Mouse (Mus musculus): Measurements from ENCODE around the gene Apoc1. TPM values are rescaled to one million over a fixed set of nuclear protein-coding genes. Genes with fewer than 3 reads are reported as not detected.

The Apoc1 gene
- polyA plus RNA-seq, 1 experiment from 2014 or later = 1.2 TPM

DNA sequence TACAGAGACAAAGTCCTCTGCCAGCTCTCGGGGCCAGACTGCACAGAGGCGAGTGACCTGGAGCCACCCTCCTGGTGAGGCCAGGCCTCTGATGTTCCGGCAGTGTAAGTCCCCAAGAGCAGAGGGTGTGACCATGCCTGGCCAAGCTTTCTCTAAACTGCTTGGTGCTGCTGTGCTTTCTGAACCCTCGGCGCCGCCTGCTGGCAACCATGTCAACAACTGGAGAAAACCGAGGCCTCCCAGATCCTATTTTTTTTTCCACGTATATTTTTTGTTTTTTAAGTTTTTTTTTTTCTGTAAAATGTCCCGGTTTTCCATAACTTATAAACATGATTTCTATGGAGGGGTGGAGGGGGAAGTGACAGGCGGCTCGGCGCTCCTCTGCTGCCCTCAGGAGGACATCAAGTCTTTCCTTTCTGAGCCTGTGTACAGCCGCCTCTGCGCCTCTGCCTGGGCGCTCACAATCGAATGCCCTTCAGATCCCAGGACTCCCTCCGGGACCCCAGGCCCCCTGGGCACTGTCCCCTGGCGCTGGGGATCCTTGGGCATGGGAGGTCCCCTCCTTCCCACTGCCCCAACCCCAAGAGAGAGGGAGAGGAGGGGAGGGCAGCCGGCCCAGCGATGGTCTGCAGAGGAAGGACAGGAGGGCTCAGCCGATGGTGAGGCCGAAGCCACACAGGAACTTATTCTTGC lies 8.8 kb upstream of the Apoc1 start:
- H3K27me3 ChIP-seq = no peaks in the 10 kb centered on the region
- no peak overlapping the region for H3K4me3 ChIP-seq
- H3K4me2 ChIP-seq (replicated peaks) = no peak overlapping the region
- H3K9ac ChIP-seq (replicated peaks) = no peak overlapping the region
- H3K36me3 ChIP-seq = peaks cover 17% of the 10 kb centered on the region; the same call in 1 of the 2 replicates
- 30% methylated on average over 22 of the region's 22 CpGs for WGBS
- peak; percentile 57; the same call in 1 of the 2 replicates for ATAC-seq (replicated peaks)
- no peaks in the 10 kb centered on the region for H3K9me3 ChIP-seq
- no peak overlapping the region for H3K27ac ChIP-seq (replicated peaks)
- H3K4me1 ChIP-seq = peaks cover 16% of the 10 kb centered on the region

- no peak overlapping the region for H3K27ac ChIP-seq (replicated peaks)
- no peaks in the 10 kb centered on the region for H3K9me3 ChIP-seq
- H3K4me1 ChIP-seq = peaks cover 16% of the 10 kb centered on the region
- H3K4me2 ChIP-seq (replicated peaks) = no peak overlapping the region
- no peak for ATAC-seq (replicated peaks)
- no peaks in the 10 kb centered on the region for H3K27me3 ChIP-seq
- WGBS = 66% methylated on average over 12 of the region's 12 CpGs
- H3K36me3 ChIP-seq = peaks cover 16% of the 10 kb centered on the region; the same call in 1 of the 2 replicates
- no peak overlapping the region for H3K4me3 ChIP-seq
- no peak overlapping the region for H3K9ac ChIP-seq (replicated peaks)
These were observed 8.0 kb upstream of the Apoc1 start for GRCm38 (mm10) chr7:19700299-19701068.

- ATAC-seq (replicated peaks) = no peak
- H3K27ac ChIP-seq (replicated peaks) = 0 out of 2 replicates have a peak overlapping the region, but pooled peaks have one; percentile 21
- H3K4me3 ChIP-seq = no peak overlapping the region
- H3K9ac ChIP-seq (replicated peaks) = no peak overlapping the region
- H3K9me3 ChIP-seq = no peaks in the 10 kb centered on the region
- no peaks in the 10 kb centered on the region for H3K27me3 ChIP-seq
- H3K4me1 ChIP-seq = peaks cover 16% of the 10 kb centered on the region
- no peak overlapping the region for H3K4me2 ChIP-seq (replicated peaks)
- H3K36me3 ChIP-seq = peaks cover 13% of the 10 kb centered on the region; the same call in 1 of the 2 replicates
- WGBS = 82% methylated on average over 4 of the region's 4 CpGs
These were observed 7.3 kb upstream of the Apoc1 start for GRCm38 (mm10) chr7:19699827-19700148.

DNA sequence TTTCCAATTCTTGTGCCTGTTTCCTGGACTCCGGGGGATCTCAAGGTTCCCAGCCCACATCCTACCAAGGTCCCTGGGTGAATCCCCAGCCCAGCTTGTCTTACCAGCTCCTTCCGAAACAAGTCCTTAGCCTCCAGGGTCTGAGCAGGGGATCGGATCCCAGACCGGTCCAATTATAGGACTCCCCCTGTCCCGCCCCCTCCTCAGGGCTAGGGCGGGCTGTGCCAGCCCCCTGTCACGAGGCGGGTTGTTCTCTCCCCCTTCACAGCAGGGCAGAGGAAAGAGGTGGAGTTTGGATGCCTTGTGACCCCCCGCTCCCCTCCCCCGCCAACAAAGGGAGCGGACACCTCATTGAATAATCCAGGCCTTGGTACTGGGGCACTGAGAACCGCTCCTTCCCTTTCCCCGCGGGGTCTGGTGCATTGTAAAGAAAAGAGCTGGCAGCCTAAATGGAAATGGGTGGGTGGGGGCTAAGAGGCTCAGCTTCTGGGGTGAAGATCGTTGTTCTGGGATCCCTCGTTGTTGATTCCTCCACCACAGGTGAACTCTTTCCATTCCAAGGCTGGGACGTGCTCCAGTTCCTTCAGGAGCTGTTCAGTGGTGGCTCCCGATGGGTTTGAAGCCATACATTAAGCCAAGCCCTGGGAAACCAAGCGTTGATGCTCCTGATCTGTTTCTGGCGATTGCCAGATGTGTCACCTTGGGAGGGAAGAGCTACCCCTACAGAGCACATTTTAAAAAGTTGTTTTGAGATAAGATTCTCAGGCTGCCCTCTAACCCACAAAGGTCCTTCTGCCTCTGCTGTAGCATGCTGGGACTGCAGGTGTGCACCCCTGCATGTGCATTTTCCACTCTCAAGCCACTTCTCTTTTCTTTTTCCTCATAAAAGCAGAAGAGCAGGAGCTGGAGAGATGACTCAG lies 6.7 kb upstream of the Apoc1 start, which contains the start of gene Apoe:
Apoe (minus strand) TSS at position 282 of the 920 bp plus-strand sequence.
- peak; percentile 51 for ATAC-seq (replicated peaks)
- H3K9me3 ChIP-seq = no peaks in the 10 kb centered on the region
- H3K4me1 ChIP-seq = peaks cover 16% of the 10 kb centered on the region
- no peaks in the 10 kb centered on the region for H3K27me3 ChIP-seq
- peak within 1 kb of the TSS; percentile 39 for H3K4me3 ChIP-seq
- WGBS = 2% methylated on average over 20 of the region's 20 CpGs
- peaks cover 11% of the 10 kb centered on the region; the same call in 1 of the 2 replicates for H3K36me3 ChIP-seq
- H3K9ac ChIP-seq (replicated peaks) = peak within 1 kb of the TSS; percentile 56
- peak within 1 kb of the TSS; percentile 21 for H3K27ac ChIP-seq (replicated peaks)
- H3K4me2 ChIP-seq (replicated peaks) = peak within 1 kb of the TSS; percentile 58

DNA sequence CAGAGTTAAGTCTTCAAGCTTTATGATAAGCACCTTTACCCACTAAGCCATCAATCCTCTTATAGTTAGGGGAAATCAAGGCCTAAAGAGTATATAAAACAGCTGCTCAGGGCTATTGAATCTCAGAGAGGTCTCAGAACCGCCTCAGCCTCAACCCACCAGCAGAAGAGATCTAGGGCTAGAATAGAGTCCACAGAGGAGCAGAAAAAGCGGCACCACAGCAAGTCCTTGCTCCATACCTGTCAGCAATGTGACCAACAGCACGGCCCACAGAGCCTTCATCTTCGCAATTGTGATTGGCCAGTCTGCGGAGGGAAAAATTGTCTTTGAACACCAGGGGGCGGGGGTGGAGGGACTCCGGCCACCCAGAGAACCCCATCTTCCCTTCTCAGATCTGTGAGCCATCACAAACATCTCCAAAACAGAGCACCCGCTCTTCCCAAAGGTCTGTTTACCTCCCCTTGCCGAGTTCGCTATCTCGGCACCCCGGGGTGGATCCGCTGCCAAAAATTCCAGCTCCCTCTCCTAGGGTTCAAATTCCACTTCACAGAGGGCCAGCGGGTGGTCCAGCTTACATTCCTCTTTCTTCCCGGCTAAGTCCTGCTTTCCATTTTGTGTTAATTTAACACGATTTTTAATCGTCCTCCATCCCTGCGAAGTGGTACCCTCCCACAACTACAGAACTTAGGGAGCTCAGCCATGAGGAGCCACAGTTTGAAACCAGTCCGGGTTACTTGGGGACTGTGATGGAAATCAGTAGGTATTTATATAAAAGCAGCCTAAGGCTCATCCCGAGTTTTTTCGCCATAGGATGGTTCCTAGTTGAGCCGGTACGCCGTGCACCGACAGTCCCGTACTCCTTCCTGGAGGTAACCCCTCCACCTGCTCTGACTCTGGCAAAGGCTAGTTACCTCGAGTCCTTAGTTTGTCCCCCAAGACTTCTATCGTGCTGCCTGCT lies 5.8 kb upstream of the Apoc1 start:
- H3K36me3 ChIP-seq = peaks cover 11% of the 10 kb centered on the region; the same call in 1 of the 2 replicates
- H3K9me3 ChIP-seq = no peaks in the 10 kb centered on the region
- ATAC-seq (replicated peaks) = no peak
- H3K4me1 ChIP-seq = peaks cover 16% of the 10 kb centered on the region
- H3K27ac ChIP-seq (replicated peaks) = peak overlapping the region; percentile 21
- peak overlapping the region; percentile 58 for H3K4me2 ChIP-seq (replicated peaks)
- WGBS = 3% methylated on average over 28 of the region's 28 CpGs
- H3K4me3 ChIP-seq = peak overlapping the region; percentile 39
- H3K27me3 ChIP-seq = no peaks in the 10 kb centered on the region
- peak overlapping the region; percentile 56 for H3K9ac ChIP-seq (replicated peaks)

DNA sequence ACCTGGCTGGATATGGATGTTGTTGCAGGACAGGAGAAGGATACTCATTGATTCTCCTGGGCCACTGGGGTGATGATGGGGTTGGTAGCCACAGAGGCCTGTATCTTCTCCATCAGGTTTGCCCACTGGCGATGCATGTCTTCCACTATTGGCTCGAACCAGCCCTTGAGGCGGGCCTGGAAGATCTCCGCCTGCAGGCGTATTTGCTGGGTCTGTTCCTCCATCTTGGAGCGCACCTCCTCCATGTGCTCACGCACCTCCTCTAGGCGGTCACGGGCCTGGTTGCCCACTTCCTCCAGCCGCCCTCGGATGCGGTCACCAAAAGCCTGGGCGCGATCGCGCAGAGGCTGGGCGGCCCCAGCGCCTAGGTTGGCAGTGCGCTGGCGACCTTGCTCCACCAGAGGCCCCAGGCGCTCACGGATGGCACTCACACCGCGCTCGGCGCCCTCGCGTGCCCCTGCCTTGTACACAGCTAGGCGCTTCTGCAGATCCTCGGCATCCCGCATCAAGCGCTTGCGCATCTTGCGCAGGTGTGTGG lies 3.9 kb upstream of the Apoc1 start:
- Histone ChIP-seq H3K9ac (replicated peaks) (no peak overlapping the region), H3K27me3 (no peaks in the 10 kb centered on the region), H3K4me2 (replicated peaks) (no peak overlapping the region), H3K27ac (replicated peaks) (no peak overlapping the region), H3K4me3 (no peak overlapping the region), H3K36me3 (no peaks in the 10 kb centered on the region; the same call in 1 of the 2 replicates), H3K4me1 (peaks cover 16% of the 10 kb centered on the region), H3K9me3 (no peaks in the 10 kb centered on the region)
- no peak for ATAC-seq (replicated peaks)
- WGBS = 97% methylated on average over 34 of the region's 34 CpGs

DNA sequence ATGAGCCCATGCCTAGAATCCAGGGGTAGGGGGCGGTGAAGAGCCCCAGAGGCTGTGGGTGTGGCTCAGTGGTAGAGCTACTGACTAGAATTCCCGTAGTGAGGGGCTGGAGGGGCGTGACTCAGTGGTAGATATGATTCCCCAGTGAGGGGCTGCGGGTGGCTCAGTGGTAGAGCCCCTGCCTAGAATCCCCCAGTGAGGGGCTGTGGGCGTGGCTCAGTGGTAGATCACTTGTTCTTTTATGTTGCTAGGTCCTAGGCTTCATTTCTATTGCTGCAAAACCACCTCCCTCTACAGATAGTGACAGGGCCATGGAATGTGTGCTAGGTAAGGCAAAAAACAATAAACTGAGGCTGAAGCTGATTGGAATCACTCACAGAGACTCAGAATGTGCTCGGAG lies 3.4 kb upstream of the Apoc1 start:
- peaks cover 16% of the 10 kb centered on the region for H3K4me1 ChIP-seq
- no peak overlapping the region for H3K4me3 ChIP-seq
- 94% methylated on average over 6 of the region's 6 CpGs for WGBS
- H3K9me3 ChIP-seq = no peaks in the 10 kb centered on the region
- ATAC-seq (replicated peaks) = no peak
- H3K4me2 ChIP-seq (replicated peaks) = no peak overlapping the region
- no peak overlapping the region for H3K9ac ChIP-seq (replicated peaks)
- no peaks in the 10 kb centered on the region for H3K27me3 ChIP-seq
- H3K27ac ChIP-seq (replicated peaks) = no peak overlapping the region
- no peaks in the 10 kb centered on the region; the same call in 1 of the 2 replicates for H3K36me3 ChIP-seq

DNA sequence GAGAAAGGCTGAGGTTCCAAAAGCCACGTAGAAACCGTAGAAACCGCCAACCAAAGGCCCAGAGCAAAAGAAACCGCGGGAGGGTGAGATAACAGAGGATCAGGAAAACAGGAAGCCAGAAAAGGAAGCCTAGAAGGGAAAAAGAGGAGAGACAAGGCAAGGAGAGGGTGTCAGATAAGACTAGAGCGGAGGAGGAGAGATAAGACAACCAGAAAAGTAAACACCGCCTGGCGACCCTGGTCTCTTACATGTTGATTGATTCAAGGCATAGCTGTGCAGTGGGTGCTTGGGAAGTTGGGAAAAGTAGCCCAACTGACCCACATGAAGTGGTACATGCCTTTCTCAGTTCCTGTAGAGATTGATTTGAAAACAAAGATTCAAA lies 2.7 kb upstream of the Apoc1 start:
- WGBS = 74% methylated on average over 8 of the region's 8 CpGs

DNA sequence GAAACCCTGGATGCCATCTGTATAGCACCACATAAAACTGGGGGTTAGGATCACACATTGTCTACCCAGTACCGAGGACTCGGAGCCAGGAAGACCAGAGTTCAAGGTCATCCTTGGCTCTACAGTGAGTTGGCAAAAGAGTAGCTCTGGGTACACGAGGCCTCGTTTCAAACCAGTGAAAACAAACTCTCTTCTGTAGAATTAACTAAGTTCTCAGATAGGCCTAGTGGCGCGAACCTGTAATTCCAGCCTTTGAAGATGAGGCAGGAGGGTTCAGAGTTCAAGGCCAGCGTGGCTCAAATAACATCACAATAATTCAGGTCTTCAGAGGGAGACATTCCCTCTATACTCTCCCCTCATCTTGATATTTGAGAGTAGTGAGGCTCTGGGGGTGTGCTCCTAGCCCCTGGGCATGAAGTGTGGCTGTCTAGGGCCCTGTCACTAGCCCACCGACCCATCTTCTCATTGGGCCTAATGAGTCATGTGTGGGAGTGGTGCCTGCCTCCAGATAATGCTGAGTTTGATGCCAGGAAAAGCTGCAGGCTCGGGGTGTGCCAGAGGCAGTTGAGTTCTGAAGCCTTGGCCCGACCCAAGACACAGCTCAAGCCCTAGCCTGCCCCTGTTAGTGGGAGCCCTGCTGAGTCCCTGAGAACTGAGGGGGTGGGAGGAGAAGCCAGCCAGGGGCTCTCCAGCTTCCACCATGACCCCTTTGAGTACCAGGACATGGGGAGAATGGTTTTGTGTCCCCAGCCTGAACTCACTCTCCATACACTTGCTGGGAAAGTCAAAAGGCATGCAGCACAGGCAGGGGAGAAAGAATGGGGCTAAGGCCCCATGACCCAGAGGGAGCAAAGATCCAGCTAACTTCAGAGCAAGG lies 2.1 kb upstream of the Apoc1 start:
- H3K4me1 ChIP-seq = peaks cover 16% of the 10 kb centered on the region
- no peak overlapping the region for H3K4me2 ChIP-seq (replicated peaks)
- H3K9ac ChIP-seq (replicated peaks) = no peak overlapping the region
- no peak overlapping the region for H3K4me3 ChIP-seq
- no peaks in the 10 kb centered on the region for H3K9me3 ChIP-seq
- 85% methylated on average over 10 of the region's 10 CpGs for WGBS
- H3K36me3 ChIP-seq = no peaks in the 10 kb centered on the region; the same call in 1 of the 2 replicates
- H3K27ac ChIP-seq (replicated peaks) = no peak overlapping the region
- no peaks in the 10 kb centered on the region for H3K27me3 ChIP-seq
- ATAC-seq (replicated peaks) = no peak

More for the DNA sequence above, 2.7 kb upstream of the Apoc1 start:
- H3K4me3 ChIP-seq = no peak overlapping the region
- no peak overlapping the region for H3K4me2 ChIP-seq (replicated peaks)
- no peak overlapping the region for H3K27ac ChIP-seq (replicated peaks)
- no peaks in the 10 kb centered on the region for H3K9me3 ChIP-seq
- no peak for ATAC-seq (replicated peaks)
- peaks cover 16% of the 10 kb centered on the region for H3K4me1 ChIP-seq
- no peaks in the 10 kb centered on the region; the same call in 1 of the 2 replicates for H3K36me3 ChIP-seq
- no peaks in the 10 kb centered on the region for H3K27me3 ChIP-seq
- no peak overlapping the region for H3K9ac ChIP-seq (replicated peaks)

DNA sequence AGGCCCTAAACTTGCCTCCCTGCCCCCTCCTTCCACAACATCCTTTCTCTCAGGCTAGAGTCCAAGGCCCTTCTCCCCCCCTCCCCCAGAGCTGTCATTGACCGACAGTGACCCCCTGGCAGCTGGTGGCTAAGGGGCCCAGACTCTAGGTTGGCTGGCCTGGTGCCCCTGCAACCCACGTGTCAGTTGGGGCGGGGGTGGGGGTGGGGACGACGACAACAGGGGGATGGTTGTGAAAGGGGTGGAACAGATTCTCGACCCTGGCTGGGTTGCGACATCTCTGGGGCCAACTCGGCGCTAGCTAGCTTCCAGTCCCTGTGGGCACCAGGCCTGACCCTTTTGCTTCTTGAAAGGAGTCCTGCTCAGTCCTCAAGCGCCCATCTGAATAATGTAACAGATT lies 961 bp upstream of the Apoc1 start:
- no peak overlapping the region for H3K4me3 ChIP-seq
- H3K9me3 ChIP-seq = no peaks in the 10 kb centered on the region
- no peak for ATAC-seq (replicated peaks)

More for the DNA sequence above, 961 bp upstream of the Apoc1 start:
- Histone ChIP-seq H3K36me3 (no peaks in the 10 kb centered on the region; the same call in 1 of the 2 replicates), H3K4me2 (replicated peaks) (no peak overlapping the region), H3K27me3 (no peaks in the 10 kb centered on the region), H3K9ac (replicated peaks) (no peak overlapping the region), H3K27ac (replicated peaks) (no peak overlapping the region), H3K4me1 (peaks cover 4% of the 10 kb centered on the region)
- WGBS = 39% methylated on average over 10 of the region's 10 CpGs
